Mouse (Mus musculus): ENCODE data around the gene 6030445D17Rik. TPM values are rescaled to one million over a fixed set of nuclear protein-coding genes. Genes with fewer than 3 reads are reported as not detected.

6030445D17Rik gene
- 0.28 and 0.41 TPM in 2 replicates for polyA plus RNA-seq (2015; fragmentation: Nextera tagmentation; extraction: Ambion mirVana)

GRCm38 (mm10) chr4:136462086-136462838, at the start of gene 6030445D17Rik:
TSS of gene 6030445D17Rik (plus strand) at chr4:136462250.

GRCm38 (mm10) chr4:136423224-136423623, 38.8 kb upstream of the 6030445D17Rik start, which contains the start of gene Htr1d:
TSS of gene Htr1d (plus strand) at chr4:136423524.

GRCm38 (mm10) chr4:136469371-136469903, 7.4 kb downstream of the 6030445D17Rik start, which contains the start of gene Luzp1:
TSS of gene Luzp1 (plus strand) at chr4:136469761.

Other genes starting within 250 kb of the 6030445D17Rik start
- 72.1 and 72.4 TPM in 2 replicates for gene Tcea3, start 214.5 kb upstream of the 6030445D17Rik start, polyA plus RNA-seq (2015; fragmentation: Nextera tagmentation; extraction: Ambion mirVana)
- 13.0 and 13.1 TPM in 2 replicates for gene Zfp46, start 177.6 kb upstream of the 6030445D17Rik start, polyA plus RNA-seq (2015; fragmentation: Nextera tagmentation; extraction: Ambion mirVana)
- gene Hnrnpr, start 151.3 kb upstream of the 6030445D17Rik start, polyA plus RNA-seq (2015; fragmentation: Nextera tagmentation; extraction: Ambion mirVana): 69.1 and 82.8 TPM in 2 replicates
- gene Htr1d, start 38.7 kb upstream of the 6030445D17Rik start, polyA plus RNA-seq (2015; fragmentation: Nextera tagmentation; extraction: Ambion mirVana): 2.0 and 2.1 TPM in 2 replicates
- 89.5 and 108 TPM in 2 replicates for gene Luzp1, start 7.5 kb downstream of the 6030445D17Rik start, polyA plus RNA-seq (2015; fragmentation: Nextera tagmentation; extraction: Ambion mirVana)
- 12.8 and 13.1 TPM in 2 replicates for gene Kdm1a, start 140.5 kb downstream of the 6030445D17Rik start, polyA plus RNA-seq (2015; fragmentation: Nextera tagmentation; extraction: Ambion mirVana)
- gene Tex46, start 148.2 kb downstream of the 6030445D17Rik start, polyA plus RNA-seq (2015; fragmentation: Nextera tagmentation; extraction: Ambion mirVana): not detected in 2 replicates
- not detected in 2 replicates for gene Lactbl1, start 160.4 kb downstream of the 6030445D17Rik start, polyA plus RNA-seq (2015; fragmentation: Nextera tagmentation; extraction: Ambion mirVana)

Measured in urinary bladder, postnatal 0 days (tissue).